Mouse (Mus musculus): ENCODE measurements around the gene Kcnq1. TPM values are rescaled to one million over a fixed set of nuclear protein-coding genes. Genes with fewer than 3 reads are reported as not detected.

Kcnq1 gene
- total RNA-seq, 2 experiments from 2014 or later: not detected

DNA sequence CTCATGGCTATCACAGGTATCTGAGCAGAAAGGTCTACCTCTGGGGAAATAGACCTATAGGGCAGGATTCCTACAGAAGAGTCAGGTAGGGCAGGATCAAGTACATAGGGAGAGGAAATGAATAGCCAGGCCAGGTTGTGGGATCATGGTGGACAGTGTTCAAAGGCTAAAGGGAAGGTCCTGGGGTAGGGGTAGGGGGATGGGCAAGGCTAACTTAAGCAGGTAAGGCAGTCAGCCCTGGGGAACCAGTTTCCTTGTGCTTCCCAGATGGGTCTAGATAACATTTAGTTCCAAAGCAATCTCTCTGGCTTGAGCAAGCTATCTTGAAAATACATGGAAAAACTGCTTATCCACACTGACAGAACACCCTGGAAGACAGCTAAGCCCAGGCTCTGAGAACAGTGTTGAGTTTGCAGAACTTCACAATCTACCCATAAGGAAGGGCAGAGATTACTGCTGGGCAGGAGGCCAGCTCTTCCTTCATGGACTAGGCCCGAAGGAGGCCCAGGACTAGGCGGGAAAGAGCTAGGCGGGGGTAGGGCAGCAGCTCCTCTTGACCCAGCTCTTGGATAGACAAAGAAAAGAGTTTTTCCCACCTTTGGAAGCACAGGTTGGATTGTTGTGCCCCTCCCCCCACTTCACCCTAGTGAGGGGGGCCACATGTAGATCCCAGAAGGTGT, 235.3 kb downstream of the Kcnq1 start:
- no peak for ATAC-seq (replicated peaks; ENCODE audit: low FRiP score, poor library complexity, severe bottlenecking)

DNA sequence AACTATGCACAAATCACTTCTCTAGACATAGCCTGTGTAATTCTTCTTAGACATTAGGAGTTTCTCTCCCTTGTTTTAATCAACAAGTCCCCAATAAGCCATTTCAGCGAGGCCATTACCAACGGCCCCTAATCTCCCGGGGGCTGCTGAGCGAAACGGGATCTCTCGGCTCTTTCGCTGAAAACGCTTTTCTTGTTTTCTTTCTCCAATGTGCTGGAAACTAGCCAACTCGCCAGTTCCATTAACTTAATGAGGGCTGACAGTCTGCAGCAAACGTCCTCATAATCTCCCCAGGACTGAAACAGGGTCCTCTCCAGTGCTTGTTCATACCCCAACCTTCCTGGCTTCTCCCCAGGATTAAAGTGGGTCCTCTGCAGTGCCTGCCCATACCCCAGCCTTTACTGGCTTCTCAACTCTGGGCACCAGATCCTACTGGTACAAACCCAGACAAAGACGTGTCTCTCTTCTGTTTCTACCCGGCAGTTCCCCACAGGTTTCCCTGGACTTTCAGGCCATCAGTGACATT, 237.7 kb downstream of the Kcnq1 start:
- ATAC-seq (replicated peaks; ENCODE audit: low FRiP score, poor library complexity, severe bottlenecking): no peak

DNA sequence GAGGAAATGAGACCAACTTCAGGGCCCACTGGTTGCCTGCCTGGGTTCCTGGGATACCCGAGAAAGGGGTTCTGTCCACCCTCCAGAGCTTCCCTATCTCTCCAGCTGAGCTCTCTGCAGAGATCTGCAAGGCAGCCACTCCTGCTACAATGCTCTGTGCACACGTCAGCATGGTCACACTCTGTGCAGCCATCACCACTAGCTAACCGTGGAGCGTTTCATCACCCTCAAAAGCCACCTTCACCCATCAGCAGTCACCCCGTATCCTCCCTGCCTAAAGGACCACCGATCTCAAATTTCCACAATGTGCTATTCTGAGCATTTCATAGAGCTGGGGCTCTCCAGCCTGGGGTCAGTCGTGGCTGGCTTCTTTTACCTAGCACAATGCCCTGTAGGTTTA, 243.1 kb downstream of the Kcnq1 start:
- no peak for ATAC-seq (replicated peaks; ENCODE audit: low FRiP score, poor library complexity, severe bottlenecking)

DNA sequence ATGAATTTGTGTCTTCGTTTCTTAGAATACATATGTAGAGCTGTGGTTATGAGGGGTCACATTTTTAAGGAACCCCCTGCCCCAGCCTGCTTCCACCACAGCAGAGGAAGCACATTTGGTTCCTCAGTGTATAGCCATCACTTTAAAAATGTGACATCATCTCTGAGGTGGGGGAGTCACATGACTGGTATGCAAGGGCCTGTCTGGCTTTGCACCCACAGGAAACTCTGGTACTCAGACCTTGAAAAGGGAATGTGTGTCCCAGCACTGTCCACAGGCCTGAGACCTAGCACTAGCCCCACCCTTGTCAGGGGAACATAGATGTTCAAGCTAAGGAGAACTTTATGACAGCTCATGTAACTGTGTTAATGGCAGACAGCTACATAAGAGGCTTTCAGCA, 243.7 kb downstream of the Kcnq1 start:
- ATAC-seq (replicated peaks; ENCODE audit: low FRiP score, poor library complexity, severe bottlenecking): no peak

DNA sequence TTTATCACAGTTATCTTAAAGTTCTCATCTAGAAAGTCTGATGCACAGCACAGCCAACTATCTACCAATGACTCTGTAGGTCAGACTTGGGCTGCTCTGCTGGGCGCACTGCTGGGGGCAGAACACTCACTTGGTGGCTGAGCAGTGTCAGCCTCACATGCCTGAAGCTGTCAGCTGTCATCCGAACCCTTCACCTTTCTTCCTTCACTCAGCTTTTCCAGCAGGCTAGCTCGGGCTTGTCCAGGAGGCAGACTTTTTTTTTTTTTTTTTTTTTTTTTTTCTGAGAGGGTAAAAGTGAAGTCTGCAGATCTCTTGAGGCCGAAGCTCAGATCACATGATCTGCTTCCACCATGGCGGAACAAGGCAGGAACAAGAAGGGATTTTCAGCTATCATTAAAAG, 249.7 kb downstream of the Kcnq1 start:
- no peak for ATAC-seq (replicated peaks; ENCODE audit: low FRiP score, poor library complexity, severe bottlenecking)

DNA sequence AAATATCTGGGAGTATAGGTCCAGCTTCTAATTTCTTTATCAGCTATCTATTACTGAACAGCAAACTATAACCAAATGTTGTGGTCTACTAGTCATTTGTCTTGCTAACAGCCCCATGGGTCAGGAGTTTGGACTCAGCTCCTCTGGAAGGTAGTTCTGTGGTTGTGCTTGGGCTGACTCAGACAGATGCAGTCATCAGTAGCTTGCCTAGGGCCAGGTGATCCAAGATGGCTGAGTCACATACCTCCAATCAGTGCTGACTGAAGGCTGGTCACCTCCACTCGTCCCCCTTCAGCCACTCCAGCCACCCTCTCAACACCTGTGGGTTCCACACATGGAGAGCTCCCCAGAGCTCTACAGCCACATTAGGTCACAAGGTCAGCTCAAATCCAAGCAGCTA, 250.9 kb downstream of the Kcnq1 start:
- no peak for ATAC-seq (replicated peaks; ENCODE audit: low FRiP score, poor library complexity, severe bottlenecking)

DNA sequence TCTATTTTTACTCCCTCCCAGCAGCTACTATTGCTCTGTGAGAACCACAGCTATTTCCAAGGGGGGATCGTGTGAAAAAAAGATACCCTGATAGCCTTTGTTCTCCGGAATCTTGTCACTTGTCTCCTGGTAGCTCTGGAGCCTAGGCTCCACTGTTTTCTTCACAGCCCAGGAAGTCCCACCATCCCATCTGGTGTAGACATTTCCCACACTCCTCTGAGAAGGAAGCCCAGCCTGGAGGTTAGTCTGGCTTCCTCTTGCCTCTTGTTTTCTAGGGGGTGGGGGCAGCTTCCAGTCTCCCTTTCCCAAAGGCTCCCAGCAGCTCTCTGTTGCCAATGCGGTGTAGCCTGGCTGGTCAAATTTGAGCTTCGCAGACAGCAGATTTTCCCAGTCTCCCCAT, 251.7 kb downstream of the Kcnq1 start:
- no peak for ATAC-seq (replicated peaks; ENCODE audit: low FRiP score, poor library complexity, severe bottlenecking)

DNA sequence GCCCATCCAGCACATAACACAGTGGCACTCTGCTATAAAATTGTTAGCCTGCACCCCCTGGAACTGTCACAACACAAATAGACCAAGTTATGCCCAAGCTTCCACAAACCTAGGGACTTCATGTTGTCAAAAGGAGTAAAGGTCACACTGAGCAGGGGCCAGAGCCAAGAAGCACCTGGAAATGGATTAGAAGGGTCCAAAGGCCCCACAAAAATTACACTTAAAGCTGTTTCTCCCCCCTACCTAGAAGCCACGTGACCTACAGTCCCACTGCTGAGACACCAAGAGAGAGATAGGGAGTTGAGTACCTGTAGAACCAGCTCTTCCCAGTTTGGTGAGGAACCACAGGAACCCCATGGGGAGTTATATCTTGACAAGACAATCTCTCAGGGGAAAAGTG, 253.6 kb downstream of the Kcnq1 start:
- no peak for ATAC-seq (replicated peaks; ENCODE audit: low FRiP score, poor library complexity, severe bottlenecking)

DNA sequence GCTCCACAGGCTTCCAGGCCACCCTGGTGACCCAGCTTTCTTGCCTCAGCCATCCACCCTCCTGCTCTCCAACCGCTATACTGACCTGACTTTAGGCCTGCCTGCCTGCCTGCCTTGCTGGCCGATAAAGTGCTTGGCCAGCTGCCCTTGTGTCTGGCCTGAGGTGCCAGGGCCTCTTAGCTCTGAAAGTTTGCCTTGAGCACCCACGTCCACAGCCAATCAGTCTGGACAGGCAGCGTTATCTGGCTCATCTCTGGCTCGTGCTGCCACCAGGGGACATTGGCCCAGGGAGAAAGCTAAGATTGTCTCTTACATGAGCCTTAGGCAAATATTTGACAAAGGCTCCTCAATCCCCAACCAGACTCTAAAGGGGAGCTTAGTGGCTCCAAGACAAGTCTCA, 254.6 kb downstream of the Kcnq1 start:
- no peak for ATAC-seq (replicated peaks; ENCODE audit: low FRiP score, poor library complexity, severe bottlenecking)

DNA sequence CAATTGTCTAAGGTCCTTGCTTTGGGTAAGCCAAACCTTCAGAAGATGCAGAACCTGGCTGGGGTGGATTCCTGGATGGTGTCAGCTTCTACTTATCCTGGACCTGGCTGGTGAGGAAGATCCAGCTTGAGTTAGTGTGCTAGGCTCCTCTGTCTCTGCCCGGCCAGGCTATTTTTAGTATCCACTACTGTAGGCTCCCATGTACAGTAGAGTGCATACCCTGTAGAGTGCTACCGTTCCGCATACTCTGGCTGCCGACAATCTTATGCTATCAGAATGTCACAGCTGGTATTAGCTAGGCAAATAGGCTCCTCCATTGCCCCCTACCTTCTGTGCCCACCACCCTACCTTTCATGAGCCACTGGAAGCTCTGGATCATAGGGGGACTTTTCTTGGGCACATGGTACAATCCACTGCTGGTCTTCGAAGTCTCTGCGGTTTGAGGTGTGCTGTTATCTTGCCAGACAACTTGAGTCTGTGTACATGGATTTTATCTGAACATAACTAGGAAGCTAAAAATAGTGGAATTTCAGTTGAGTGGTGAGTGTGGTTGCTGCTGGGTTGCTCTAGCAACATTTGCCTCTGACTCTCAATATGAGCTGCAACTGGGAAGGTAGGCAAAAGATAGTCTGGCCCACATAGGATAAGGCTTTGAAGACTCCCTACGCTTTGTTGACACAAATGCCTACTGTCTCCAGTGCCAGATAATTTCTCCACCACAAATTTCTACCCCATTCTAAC, 258.1 kb downstream of the Kcnq1 start:
- ATAC-seq (replicated peaks; ENCODE audit: low FRiP score, poor library complexity, severe bottlenecking): no peak

DNA sequence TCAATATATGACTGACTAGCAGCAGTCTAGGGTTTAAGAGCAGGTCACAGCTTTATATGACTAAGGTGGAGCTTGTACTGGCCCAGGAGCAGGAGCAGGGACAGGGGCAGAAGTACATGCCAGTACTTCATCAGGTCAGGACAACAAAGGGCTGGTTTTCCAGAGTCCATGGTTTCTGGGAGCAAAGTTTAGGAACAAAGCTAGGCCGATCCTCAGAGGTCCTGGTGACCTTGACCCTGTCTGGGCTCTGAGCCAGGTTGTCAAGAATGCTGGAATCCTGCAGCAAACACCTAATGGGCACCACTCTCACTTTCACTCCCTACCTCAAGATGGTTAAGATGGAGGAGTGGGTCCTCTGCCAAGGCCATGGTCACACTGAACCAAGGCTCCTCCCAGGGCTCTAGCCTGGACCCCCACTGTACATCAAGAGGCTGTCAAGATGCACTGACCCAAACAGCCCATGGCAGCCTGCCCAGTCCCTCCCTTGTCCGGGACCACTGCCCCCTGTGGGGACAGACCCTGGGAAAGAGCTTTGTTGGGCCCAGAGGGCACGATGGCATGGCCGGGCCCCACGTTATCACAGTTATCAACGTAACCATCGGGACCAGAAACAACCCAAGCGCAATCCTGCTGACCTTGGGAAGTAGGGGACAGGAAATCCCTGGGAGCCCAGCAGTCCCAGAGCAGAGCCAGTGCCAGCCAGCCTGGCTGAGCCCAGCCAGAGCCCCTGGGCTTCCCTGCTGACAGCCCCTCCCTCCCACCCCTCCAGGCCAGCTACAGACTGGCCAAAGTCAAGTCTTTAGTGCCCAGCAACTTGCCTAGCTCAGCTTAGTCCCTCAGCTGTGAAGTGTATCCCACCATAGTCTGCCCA, 259.0 kb downstream of the Kcnq1 start:
- no peak for ATAC-seq (replicated peaks; ENCODE audit: low FRiP score, poor library complexity, severe bottlenecking)

DNA sequence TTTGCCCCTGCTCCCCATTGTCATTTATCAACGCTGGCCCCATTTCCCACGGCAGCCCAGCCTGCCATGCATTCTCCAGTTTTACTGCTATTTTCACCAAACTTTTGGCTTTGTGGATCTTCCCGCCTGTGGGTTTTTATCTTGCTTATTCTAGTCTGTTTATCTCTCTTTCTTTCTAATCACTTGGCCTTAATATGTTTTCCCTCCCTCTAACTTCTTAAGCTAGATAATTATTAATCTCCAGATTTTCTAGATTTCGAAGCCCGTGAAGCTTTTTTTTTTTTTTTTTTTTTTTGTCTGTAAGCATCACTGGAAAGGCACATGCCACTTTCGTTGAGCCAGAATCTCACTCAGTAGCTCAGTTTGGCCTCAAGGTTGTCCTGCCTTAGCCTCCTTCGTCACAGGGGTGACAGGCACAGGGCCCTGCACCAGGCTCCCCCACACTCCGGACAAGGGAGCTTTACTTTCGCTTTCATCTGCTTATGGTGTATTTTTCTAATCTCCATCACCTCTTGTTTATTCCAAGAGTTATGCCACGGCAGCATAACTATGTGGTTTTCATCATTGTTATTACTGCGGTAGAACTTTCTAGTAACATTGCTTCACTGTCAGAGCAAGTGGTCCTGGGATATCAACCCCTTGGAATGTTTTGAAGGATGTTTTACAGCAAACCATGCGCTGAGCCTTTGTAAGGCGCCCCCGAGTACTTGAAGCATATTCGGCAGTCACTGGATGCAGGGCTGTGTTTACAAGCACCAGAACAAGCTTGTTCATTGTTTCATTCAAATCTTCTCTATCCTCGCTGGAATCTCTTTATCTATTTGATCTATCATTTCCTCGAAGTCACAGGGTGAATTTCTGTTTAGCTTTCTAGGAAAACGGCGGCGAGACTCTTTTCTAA, 261.5 kb downstream of the Kcnq1 start:
- no peak for ATAC-seq (replicated peaks; ENCODE audit: low FRiP score, poor library complexity, severe bottlenecking)

DNA sequence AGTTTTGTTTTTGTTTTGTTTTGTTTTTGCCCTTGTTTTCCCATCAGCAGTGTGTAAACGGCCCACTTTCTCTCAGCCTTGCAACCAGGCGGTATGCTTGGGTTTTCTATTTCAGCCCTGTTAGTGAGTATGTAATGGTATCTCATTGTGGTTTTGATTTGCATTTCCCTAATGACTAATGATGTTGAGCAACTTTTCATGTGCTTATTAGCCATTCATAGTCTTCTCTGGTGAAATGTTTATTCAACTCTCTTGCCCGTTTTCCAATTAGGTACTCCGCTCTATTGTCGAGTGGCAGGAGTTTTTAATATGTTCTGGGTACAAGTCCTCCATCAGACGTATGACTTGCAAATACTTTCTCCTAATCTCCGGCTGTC, 262.1 kb downstream of the Kcnq1 start:
- ATAC-seq (replicated peaks; ENCODE audit: low FRiP score, poor library complexity, severe bottlenecking): no peak

DNA sequence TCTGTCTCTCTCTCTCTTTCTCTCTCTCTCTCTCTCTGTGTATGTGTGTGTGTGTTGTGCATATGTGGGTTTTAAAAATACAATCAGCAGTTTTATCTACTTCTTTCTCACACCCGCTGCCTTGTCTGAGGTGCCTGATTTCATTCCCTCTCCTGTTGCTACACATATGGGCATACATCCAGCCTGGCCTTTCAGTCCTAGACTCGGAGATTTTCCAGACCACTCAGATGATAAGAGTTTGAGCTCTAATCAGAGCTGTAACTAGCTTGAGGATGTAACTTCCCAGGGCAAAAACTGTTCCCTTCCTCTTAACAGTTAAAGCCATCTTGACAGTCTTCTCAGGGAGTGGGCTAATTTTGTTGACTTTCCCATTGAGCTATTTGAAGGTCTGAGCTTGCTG, 265.2 kb downstream of the Kcnq1 start:
- no peak for ATAC-seq (replicated peaks; ENCODE audit: low FRiP score, poor library complexity, severe bottlenecking)

DNA sequence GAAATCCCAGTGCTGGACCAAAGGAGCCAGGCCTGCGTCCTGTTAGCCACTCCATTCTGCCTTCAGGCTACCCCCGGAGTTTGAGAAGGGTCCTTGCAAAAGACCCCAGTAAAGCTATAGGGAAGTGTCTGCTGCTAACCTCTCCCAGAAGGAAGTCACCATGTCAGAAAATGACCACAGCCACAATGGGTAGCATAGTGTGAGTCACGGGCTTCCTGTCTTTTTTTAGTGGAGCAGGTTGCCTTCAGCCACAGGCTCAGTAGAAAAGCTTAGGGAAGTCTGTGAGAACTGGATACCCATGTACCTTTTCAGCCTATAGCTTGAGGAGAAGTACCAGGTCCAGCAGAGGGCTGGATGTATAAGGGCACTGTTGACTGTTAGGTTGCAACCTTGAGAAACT, 267.1 kb downstream of the Kcnq1 start:
- ATAC-seq (replicated peaks; ENCODE audit: low FRiP score, poor library complexity, severe bottlenecking): no peak

DNA sequence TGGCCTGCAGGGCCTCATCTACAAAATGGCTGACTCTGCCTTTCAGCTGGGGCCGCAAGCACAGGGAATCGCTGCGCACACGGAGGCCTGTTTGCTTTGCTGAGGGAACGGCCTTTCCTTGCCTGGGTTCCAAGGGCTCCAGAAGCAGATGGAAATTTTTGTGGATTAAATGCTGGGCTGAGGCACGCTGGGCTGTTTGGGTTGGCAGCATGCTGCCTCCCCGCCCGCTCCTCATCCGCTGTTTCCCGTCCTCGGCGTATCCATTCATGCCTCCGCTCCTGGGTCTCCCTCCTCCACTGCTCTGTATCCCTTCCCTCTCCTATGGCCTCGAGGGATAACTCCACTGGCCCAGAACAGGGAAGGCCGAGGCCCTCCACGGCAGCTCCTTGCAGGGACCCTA, 269.8 kb downstream of the Kcnq1 start:
- ATAC-seq (replicated peaks; ENCODE audit: low FRiP score, poor library complexity, severe bottlenecking): no peak

DNA sequence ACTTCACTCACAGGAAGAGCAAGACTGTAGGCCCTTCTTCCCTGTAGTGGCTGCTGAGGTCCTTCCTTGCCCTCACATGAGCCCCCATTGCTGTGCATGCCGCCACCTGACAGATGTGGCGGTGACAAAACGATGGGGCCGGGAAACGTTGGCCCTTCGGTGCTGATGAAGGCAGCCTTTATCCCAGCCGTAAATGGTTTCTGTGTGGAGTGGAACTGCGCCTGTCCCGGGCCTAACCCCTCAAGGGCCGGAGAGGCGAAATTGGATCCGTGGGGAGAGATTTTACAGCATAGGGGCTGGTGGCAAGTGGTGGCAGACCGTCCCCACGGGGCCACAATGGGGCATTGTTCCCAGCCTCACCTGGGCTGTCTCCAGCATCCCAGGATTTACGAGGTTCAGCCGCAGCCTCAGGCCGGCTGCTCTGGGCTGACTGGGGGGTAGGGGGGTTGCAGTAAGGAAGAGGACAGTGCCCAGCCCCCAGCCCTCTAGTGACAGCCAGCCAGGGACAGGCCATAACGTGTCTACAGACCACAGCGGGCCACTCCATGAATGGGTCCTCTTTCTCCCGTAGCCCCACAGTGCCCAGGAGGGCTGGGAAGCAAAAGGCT, 274.4 kb downstream of the Kcnq1 start:
- no peak for ATAC-seq (replicated peaks; ENCODE audit: low FRiP score, poor library complexity, severe bottlenecking)

DNA sequence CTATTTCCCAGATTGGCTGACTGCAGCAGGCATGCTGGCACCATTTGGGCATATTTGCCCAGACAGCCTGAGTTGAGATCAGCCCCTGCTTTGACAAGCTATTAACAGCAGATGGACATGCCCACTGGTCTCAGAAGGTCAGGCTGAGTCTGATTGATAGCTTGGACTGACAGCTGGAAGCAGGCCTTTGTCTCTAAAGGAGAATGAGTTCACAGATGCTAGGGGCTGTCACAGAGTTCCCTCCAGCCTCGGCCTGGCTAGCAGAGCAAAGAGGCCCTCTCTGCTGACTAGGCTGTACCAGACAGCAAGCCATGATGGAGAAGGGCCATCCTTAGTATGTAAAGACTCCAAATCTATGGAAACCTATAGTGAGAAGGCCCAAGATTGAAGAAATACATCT, 280.5 kb downstream of the Kcnq1 start:
- no peak for ATAC-seq (replicated peaks; ENCODE audit: low FRiP score, poor library complexity, severe bottlenecking)

Data from erythroid progenitor cell, adult 5-6 weeks (primary cell).